Mouse (Mus musculus) hindbrain, embryonic 15.5 days (tissue): ENCODE data around the gene 1700037H04Rik. TPM values are rescaled to one million over a fixed set of nuclear protein-coding genes. Genes with fewer than 3 reads are reported as not detected.

Experiments used
- ATAC-seq: fragments of 200-750 bp; cut with Nextera tagmentation; 2 replicates; pipeline ENCODE4 v1.8.0; 2017; ENCODE audit warnings: low read depth, moderate number of reproducible peaks, moderate TSS enrichment; ENCODE audit not compliant: low FRiP score
- H3K27ac ChIP-seq: fragments of 300-500 bp; sonication (generic); replicated peaks from 2 replicates; pipeline ENCODE4 v1.5.1; 2015; ENCODE audit warnings: mild to moderate bottlenecking, inconsistent platforms
- H3K27me3 ChIP-seq: fragments of 300-500 bp; sonication (generic); 2 replicates; pipeline ENCODE4 v1.6.1; 2015; ENCODE audit warnings: control low read depth, inconsistent platforms
- H3K36me3 ChIP-seq: fragments of 300-500 bp; sonication (generic); 2 replicates; pipeline ENCODE4 v1.6.1; 2015; ENCODE audit warnings: control low read depth, inconsistent platforms
- H3K4me1 ChIP-seq: fragments of 300-500 bp; sonication (generic); replicated peaks from 2 replicates; pipeline ENCODE4 v1.6.1; 2015; ENCODE audit warnings: control low read depth, inconsistent platforms
- H3K4me2 ChIP-seq: fragments of 300-500 bp; sonication (generic); 2 replicates; pipeline ENCODE4 v1.6.1; 2015; ENCODE audit warnings: moderate library complexity, mild to moderate bottlenecking, inconsistent platforms
- H3K4me3 ChIP-seq: fragments of 300-500 bp; sonication (generic); 2 replicates; pipeline ENCODE4 v1.5.1; 2015; ENCODE audit warnings: mild to moderate bottlenecking, inconsistent platforms
- H3K9ac ChIP-seq: fragments of 300-500 bp; sonication (generic); 2 replicates; pipeline ENCODE4 v1.6.1; 2015; ENCODE audit warnings: inconsistent platforms
- H3K9me3 ChIP-seq: fragments of 300-500 bp; sonication (generic); 2 replicates; pipeline ENCODE4 v1.6.1; 2016; ENCODE audit warnings: control low read depth, inconsistent platforms
- WGBS: fragments of 180-500 bp; shearing (Covaris S2); methylation state at CpG from one replicate; pipeline ENCODE4 v1.1.7; 2015; 5-methylcytosine and 5-hydroxymethylcytosine counted together
- polyA plus RNA-seq: library from polyadenylated mRNA; unstranded; fragments of >200 nt; fragmentation: Nextera tagmentation; extraction: Ambion mirVana; gene quantifications from 2 replicates; pipeline ENCODE4 v1.2.1, GENCODE M21; 2015

The 1700037H04Rik gene
- polyA plus RNA-seq, 1 experiment from 2014 or later = 90.9 TPM

DNA sequence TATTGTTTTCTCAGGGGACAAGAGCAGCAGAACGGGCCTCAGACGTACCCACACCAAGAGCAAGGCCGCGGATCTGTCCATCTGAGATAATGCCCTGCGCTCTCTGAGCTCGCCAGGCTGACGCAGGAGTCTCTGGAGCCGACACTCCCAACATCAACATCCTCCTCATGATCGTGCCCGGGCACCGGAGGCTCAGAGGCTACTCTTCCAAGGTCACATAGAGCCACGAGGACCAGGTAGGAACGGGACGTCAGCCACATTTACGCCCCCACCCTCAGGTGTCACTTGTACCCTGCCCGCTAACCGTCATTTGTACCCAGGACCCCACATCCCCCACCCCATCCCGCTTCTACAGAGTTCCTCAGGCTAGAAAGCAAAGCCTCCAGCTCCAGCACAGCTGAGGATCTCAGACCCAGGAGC is 380 bp downstream of the 1700037H04Rik start:
- Histone ChIP-seq H3K4me2 (peak overlapping the region; percentile 76), H3K36me3 (no peaks in the 10 kb centered on the region), H3K27ac (peak overlapping the region; percentile 93), H3K27me3 (no peaks in the 10 kb centered on the region), H3K4me3 (peak overlapping the region; percentile 69), H3K9ac (peak overlapping the region; percentile 74), H3K9me3 (no peaks in the 10 kb centered on the region), H3K4me1 (peaks cover 30% of the 10 kb centered on the region)
- WGBS = 0% methylated on average over 18 of the region's 18 CpGs
- ATAC-seq = peak; percentile 80

DNA sequence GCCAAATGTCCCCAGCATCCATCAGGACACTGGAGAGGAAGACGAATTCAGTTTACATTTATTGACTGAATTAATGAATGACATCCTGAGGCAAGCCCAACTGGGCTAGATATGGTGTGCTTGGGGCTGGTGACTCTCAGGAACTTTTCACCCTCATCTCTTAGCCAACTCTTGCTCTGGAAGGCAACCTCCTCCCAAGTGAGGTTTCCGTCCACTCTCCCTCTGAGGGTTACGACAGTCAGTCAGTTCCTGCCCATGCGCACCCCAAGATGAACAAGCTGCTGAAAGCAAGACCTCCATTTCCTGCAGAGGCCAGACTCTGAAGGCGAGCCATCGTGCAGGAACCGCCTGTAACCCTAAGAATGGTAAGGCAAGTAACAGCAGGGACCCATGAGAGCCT is 2.9 kb downstream of the 1700037H04Rik start:
- Histone ChIP-seq H3K27me3 (no peaks in the 10 kb centered on the region), H3K36me3 (no peaks in the 10 kb centered on the region), H3K4me1 (peaks cover 30% of the 10 kb centered on the region), H3K9me3 (no peaks in the 10 kb centered on the region), H3K9ac (no peak overlapping the region), H3K4me3 (no peak overlapping the region), H3K4me2 (no peak overlapping the region), H3K27ac (no peak overlapping the region)
- WGBS = 93% methylated on average over 7 of the region's 7 CpGs
- no peak for ATAC-seq

DNA sequence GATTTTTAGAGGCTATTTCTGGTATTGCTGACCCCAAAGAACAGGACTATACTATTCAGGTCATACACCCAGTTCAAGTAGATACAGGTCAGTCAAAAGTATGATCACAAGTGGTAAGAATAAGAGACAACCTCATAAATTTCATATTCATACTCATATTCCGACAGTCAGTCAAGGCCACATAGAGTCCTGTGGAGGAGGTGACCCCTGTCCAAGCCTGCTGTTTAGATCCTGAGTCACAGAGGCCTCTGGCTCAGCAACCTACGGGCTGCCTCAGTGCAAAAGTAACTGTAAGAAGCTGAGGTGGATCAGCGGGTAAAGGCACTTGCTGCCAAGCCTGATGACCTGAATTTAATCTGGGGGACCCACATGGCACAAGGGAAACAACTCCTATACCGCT is 5.8 kb downstream of the 1700037H04Rik start:
- ATAC-seq = no peak

DNA sequence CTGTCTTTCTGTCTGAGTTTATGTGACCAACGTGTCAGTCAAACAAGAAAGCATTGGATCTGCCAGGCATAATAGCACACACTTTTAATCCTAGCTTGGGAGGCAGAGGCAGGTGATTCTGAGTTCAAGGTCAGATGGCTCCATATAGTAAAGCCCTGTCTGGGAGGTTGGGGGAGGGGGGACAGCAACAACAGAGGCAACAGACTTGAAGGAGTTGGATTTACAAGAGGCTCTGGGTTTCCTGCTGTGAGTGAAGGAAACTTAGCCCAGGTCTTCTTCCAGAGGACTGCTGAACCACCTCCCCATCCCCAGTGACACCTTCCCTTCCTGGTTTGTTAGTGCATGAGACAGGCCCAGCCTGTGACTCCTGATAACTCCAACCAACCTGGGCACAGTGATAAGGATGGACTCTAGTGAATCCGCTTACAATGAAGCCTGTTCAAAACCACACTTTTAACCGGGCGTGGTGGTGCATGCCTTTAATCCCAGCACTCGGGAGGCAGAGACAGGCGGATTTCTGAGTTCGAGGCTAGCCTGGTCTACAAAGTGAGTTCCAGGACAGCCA is 7.6 kb downstream of the 1700037H04Rik start:
- Histone ChIP-seq H3K4me3 (no peak overlapping the region), H3K9me3 (no peaks in the 10 kb centered on the region), H3K27ac (no peak overlapping the region), H3K36me3 (peaks cover 32% of the 10 kb centered on the region), H3K9ac (no peak overlapping the region), H3K4me2 (no peak overlapping the region), H3K27me3 (no peaks in the 10 kb centered on the region), H3K4me1 (peaks cover under 1% of the 10 kb centered on the region)
- WGBS = 96% methylated on average over 7 of the region's 7 CpGs
- no peak for ATAC-seq

More for the DNA sequence above, 5.8 kb downstream of the 1700037H04Rik start:
- H3K27me3 ChIP-seq = no peaks in the 10 kb centered on the region
- H3K27ac ChIP-seq = no peak overlapping the region
- no peaks in the 10 kb centered on the region for H3K9me3 ChIP-seq
- no peak overlapping the region for H3K4me2 ChIP-seq
- no peak overlapping the region for H3K4me3 ChIP-seq
- H3K36me3 ChIP-seq = peaks cover 16% of the 10 kb centered on the region
- peaks cover 19% of the 10 kb centered on the region for H3K4me1 ChIP-seq
- no peak overlapping the region for H3K9ac ChIP-seq
- WGBS = 94% methylated on average over 4 of the region's 4 CpGs

DNA sequence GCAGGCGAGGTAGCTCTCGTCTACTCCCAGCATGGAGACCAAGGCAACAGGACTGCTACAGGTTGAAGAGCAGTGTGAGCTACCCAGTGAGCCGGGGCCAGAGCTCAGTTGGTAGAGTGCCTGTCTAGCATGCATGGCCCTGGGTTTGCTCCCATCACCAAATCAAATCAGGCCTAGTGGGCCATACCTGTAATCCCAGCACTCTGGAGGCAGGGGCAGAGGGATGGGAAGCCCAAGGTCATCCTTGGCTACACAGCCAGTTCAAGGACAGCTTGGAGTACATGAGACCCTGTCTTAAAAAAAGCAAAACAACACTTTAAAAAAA is 10.7 kb downstream of the 1700037H04Rik start:
- Histone ChIP-seq H3K4me1 (no peaks in the 10 kb centered on the region), H3K27ac (no peak overlapping the region), H3K9me3 (no peaks in the 10 kb centered on the region), H3K27me3 (no peaks in the 10 kb centered on the region), H3K4me2 (no peak overlapping the region), H3K4me3 (no peak overlapping the region), H3K9ac (no peak overlapping the region), H3K36me3 (peaks cover 58% of the 10 kb centered on the region)
- 96% methylated on average over 3 of the region's 3 CpGs for WGBS
- no peak for ATAC-seq

DNA sequence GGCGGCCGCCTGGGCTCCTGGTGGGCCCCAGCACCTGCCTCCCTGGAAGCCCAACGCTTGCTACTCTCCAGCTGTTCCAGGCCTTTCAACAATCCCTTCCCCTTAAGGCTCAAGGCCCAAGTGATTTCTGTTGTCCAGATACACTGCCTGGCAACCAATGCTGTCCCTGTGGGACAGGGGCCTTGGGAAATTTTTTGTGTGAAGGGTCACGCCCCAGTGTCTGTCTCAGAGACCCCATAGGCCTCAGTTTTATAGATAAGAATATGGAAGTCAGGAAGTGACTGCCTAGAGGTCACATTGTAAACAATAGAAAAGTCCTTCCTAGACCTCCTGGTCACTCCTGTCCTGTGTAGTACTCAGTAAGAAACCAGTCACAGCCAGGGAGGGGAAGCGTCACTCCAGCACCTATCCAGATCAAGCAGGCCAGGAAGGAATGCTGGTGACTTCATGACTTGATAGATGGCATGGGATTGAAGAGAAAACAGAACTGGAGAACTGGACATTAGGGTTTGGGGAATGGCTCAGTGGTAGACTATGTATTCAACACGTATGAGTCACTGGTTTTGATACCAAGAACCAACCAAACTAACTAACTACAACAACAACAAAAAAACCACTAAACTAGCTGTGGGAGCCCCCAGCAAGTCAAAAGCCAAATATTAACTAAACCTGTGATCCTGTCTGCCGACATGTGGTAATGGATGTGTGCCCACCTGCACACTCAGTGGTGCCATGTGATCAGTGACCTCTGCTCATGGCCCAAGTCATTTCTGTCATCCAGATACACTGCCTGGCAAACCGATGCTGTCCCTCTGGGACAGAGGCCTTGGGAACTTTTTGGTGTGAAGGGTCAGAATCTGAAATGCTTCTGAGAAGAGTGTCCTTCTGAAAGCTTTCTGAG is 11.3 kb downstream of the 1700037H04Rik start:
- Histone ChIP-seq H3K9ac (no peak overlapping the region), H3K4me1 (no peaks in the 10 kb centered on the region), H3K4me2 (no peak overlapping the region), H3K27ac (no peak overlapping the region), H3K36me3 (peaks cover 59% of the 10 kb centered on the region), H3K4me3 (no peak overlapping the region), H3K9me3 (no peaks in the 10 kb centered on the region), H3K27me3 (no peaks in the 10 kb centered on the region)
- 92% methylated on average over 8 of the region's 8 CpGs for WGBS
- ATAC-seq = no peak

DNA sequence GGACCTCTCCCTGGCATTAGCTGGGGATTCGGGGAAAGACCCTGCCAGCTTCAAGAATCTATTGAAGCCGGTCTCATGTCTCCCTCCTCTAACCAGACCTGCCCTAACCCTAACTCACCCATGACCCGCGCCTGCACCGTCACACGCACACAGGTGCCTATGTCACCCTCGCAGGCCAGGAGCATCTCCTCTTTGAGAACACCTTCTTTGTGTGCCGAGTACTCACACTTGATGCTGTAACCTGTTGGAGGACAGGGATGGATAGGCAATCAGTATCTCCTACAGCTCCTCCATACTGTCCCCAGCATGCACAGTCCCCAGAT is 12.9 kb downstream of the 1700037H04Rik start:
- no peak overlapping the region for H3K4me2 ChIP-seq
- no peak overlapping the region for H3K4me3 ChIP-seq
- H3K9ac ChIP-seq = no peak overlapping the region
- ATAC-seq = no peak
- H3K27me3 ChIP-seq = no peaks in the 10 kb centered on the region
- no peak overlapping the region for H3K27ac ChIP-seq
- 92% methylated on average over 8 of the region's 8 CpGs for WGBS
- peaks cover 63% of the 10 kb centered on the region for H3K36me3 ChIP-seq
- no peaks in the 10 kb centered on the region for H3K9me3 ChIP-seq
- H3K4me1 ChIP-seq = no peaks in the 10 kb centered on the region

DNA sequence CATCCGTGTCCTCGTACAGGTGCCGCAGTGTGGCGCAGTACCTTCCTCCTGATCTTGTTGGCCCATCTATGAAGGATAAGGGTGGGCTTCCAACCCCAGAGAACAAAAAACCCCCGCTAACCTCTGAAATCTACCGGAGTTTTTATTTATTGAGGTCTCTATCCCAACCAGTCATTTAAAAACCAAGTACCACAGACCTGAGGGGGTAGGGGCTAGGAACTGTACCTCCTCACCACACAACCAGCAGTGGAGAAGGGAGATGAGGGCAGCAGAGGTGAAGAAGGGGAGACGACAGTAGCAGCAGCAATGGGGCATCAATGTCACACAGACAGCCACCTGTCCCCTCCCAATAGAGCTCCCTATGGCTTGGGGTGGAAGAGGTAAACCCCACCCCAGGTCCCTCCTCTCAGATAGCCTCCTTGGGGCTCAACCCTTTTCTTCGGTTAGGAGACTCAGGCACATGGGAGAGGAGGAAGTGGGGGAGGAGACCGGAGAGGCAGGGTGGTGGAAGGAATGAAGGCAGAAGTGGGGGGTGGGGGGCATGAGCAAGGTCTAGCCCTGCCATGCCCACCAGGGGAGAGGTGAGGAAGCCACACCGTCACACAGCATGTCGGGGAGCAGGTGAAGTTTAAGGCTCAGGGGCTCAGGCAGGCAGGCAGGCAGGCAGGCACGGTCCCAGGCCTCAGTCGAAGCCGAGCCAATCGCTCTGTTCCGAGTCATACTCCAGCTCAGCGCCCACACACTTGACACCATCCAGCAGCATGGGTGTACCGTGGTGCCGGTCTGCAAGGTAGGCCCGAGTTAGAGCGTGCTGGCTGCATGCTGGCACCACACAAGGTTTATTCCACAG is 13.5 kb downstream of the 1700037H04Rik start:
- Histone ChIP-seq H3K4me3 (no peak overlapping the region), H3K4me2 (no peak overlapping the region), H3K9me3 (no peaks in the 10 kb centered on the region), H3K27ac (no peak overlapping the region), H3K4me1 (no peaks in the 10 kb centered on the region), H3K27me3 (no peaks in the 10 kb centered on the region), H3K36me3 (peaks cover 63% of the 10 kb centered on the region), H3K9ac (no peak overlapping the region)
- 92% methylated on average over 21 of the region's 21 CpGs for WGBS
- no peak for ATAC-seq

DNA sequence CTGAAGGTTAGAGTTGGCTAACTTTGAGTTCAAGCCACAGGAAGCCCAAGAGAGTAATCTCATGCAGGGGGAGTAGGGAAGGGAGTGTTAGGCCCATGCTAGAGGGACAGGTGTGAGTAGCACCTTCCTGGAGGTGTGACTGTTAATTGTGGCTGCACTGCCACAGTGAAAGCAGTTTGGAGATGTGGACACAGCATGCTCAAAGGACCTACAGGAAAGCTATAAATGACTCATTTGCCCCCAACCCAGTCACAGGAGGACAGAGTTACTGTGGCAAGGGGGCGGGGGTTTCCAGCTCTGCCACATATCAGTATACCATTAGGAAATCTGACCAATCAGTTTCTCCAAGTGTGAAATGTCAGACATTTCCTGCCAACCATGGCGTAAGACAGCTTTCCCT is 14.3 kb downstream of the 1700037H04Rik start:
- no peak overlapping the region for H3K9ac ChIP-seq
- ATAC-seq = no peak
- no peaks in the 10 kb centered on the region for H3K27me3 ChIP-seq
- 96% methylated on average over 2 of the region's 2 CpGs for WGBS
- no peak overlapping the region for H3K4me2 ChIP-seq
- peaks cover 60% of the 10 kb centered on the region for H3K36me3 ChIP-seq
- no peaks in the 10 kb centered on the region for H3K9me3 ChIP-seq
- no peaks in the 10 kb centered on the region for H3K4me1 ChIP-seq
- no peak overlapping the region for H3K4me3 ChIP-seq
- no peak overlapping the region for H3K27ac ChIP-seq

DNA sequence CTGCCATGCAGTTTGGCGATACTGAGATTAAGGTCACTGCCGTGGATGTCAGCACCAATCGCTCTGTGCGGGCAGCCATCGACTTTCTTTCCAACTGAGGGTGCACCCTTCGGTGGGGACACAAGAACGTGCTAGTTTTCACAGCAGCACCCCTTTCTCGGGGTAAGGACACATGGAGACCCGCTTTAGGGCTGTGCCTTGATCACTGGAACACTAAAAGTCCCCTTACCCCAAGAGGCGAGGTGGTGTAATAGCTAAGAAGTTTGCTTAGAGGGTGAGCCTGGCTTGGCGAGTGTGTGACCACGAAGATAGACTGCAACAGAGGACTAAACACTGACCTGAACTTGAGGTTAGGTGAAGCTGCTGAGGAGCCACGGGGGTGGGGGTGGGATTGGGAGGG is 14.8 kb downstream of the 1700037H04Rik start:
- H3K4me3 ChIP-seq = no peak overlapping the region
- H3K4me1 ChIP-seq = no peaks in the 10 kb centered on the region
- H3K36me3 ChIP-seq = peaks cover 56% of the 10 kb centered on the region
- WGBS = 70% methylated on average over 13 of the region's 13 CpGs
- no peak overlapping the region for H3K9ac ChIP-seq
- H3K27me3 ChIP-seq = no peaks in the 10 kb centered on the region
- no peak overlapping the region for H3K27ac ChIP-seq
- H3K4me2 ChIP-seq = no peak overlapping the region
- no peaks in the 10 kb centered on the region for H3K9me3 ChIP-seq
- ATAC-seq = no peak

DNA sequence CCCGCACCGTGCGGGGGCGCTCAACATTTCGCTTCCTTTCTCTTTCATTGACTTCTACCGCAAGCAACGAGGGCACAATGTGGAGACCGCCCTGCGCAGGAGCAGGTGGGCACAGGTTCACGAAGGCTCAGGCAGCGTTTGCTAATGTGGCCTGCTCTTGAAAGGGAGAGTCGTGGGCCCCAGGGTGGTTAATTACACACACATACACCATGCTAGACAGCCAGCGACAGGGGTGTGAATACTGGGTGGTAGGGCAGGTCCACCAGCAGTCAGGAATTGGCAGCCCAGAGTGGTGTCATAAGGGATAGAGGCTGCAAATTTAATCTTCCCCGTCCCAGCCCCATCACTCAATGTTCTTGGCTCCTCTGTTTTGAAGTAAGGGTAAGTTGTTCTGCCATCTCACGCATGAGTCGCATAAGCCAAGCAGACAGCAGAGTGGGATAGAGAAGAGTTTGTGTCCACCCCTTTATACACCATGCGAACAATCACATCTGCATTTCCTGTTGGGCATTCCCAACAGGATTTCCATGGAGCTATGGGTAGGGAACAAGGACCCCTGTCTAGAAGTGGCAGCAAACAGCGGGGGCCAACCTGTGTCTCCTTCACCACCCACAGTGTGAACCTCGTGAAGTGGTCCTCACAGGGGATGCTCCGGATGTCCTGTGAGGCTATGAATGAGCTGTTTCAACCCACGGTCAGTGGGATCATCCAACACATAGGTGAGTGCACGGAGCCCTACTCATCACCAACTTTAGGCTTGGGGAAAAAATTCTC is 16.7 kb downstream of the 1700037H04Rik start:
- Histone ChIP-seq H3K9ac (no peak overlapping the region), H3K9me3 (no peaks in the 10 kb centered on the region), H3K4me1 (no peaks in the 10 kb centered on the region), H3K4me3 (no peak overlapping the region), H3K36me3 (peaks cover 41% of the 10 kb centered on the region), H3K27ac (no peak overlapping the region), H3K4me2 (no peak overlapping the region), H3K27me3 (no peaks in the 10 kb centered on the region)
- 66% methylated on average over 22 of the region's 22 CpGs for WGBS
- no peak for ATAC-seq
